8 mouse cellular contexts compared by ENCODE assay signal in the genomic region with DNA sequence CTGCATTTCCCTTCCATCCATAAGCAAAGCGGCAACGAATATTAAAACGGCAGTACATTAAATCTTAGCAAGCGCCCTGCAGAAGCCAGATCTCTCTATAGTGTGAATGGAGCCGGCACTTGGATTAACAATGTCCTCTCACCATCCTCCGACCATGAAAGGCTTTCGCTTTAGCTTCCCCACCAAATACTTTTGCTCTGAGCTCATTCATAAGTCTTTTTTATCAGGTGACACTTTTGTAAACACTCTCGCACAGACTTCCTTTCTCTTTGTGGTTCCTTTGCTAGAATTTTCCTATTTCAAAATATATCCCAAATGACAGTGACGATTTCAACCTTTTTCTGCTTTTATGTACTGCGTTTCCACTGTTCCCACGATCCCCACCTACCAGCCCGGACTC. TPM values are rescaled to one million over a fixed set of nuclear protein-coding genes. Genes with fewer than 3 reads are reported as not detected.
DNase-seq lines count a peak whose midpoint lies in the region; ATAC-seq and TF ChIP-seq lines count a peak whose summit lies in the region.

No protein-coding gene starts in this region.

- no peaks in the 10 kb centered on the region for H3K27me3 ChIP-seq in kidney, postnatal 0 days (ENCODE audit: insufficient read depth, low read length)
- peaks cover 17% of the 10 kb centered on the region for H3K27me3 ChIP-seq in intestine, embryonic 14.5 days (replicated peaks; ENCODE audit: control insufficient read depth, insufficient read depth, low read length)
- H3K27me3 ChIP-seq in myocyte (ENCODE audit: control insufficient read depth, insufficient read depth, insufficient read length): peaks cover 32% of the 10 kb centered on the region

- DNase-seq in kidney, postnatal 0 days (ENCODE audit: low spot score): peak; percentile 28
- DNase-seq in kidney, adult 11 months: no peak
- peak; percentile 15 for DNase-seq in embryo, embryonic 11 days
- DNase-seq in intestine, embryonic 14.5 days (ENCODE audit: low spot score): no peak
- DNase-seq in thymus, adult 18-20 months: no peak
- no peak for DNase-seq in frontal cortex, postnatal 14 days (ENCODE audit: low spot score in 2 of 2)

- no peak overlapping the region for H3K27ac ChIP-seq in kidney, postnatal 0 days
- H3K27ac ChIP-seq in intestine, embryonic 14.5 days (ENCODE audit: low read depth): no peak overlapping the region

- no peak for ATAC-seq in kidney, postnatal 0 days (replicated peaks; ENCODE audit: low FRiP score, low read depth)
- ATAC-seq in intestine, embryonic 14.5 days (replicated peaks; ENCODE audit: low FRiP score, low TSS enrichment, low read depth): no peak
- no peak for ATAC-seq in megakaryocyte progenitor cell, adult 5-6 weeks (replicated peaks; ENCODE audit: poor library complexity)

- H3K4me1 ChIP-seq in kidney, postnatal 0 days (replicated peaks; ENCODE audit: insufficient read depth, low read length): no peaks in the 10 kb centered on the region
- H3K4me1 ChIP-seq in intestine, embryonic 14.5 days (replicated peaks; ENCODE audit: control insufficient read depth, insufficient read depth, low read length): no peaks in the 10 kb centered on the region

- no peak for TF ChIP-seq POLR2A in myocyte (IDR thresholded peaks at IDR 0.05; ENCODE audit: insufficient read length, low read depth)

- H3ac ChIP-seq in myocyte (ENCODE audit: control insufficient read depth, insufficient read length): no peak overlapping the region

- H3K9ac ChIP-seq in kidney, postnatal 0 days (ENCODE audit: low read depth, low read length): no peak overlapping the region
- H3K9ac ChIP-seq in intestine, embryonic 14.5 days (ENCODE audit: low read length): no peak overlapping the region

- TF ChIP-seq CTCF in kidney, postnatal 0 days (IDR thresholded peaks at IDR 0.05; ENCODE audit: low read depth): no peak

- peak overlapping the region; percentile 43 for H3K4me3 ChIP-seq in kidney, postnatal 0 days (replicated peaks; ENCODE audit: low read depth, low read length)
- H3K4me3 ChIP-seq in intestine, embryonic 14.5 days (ENCODE audit: low read depth, low read length): peak overlapping the region; percentile 42
- peak overlapping the region; percentile 15 for H3K4me3 ChIP-seq in myocyte

- peak overlapping the region; percentile 76 for H3K4me2 ChIP-seq in kidney, postnatal 0 days (ENCODE audit: low read length)
- peak overlapping the region; percentile 71 for H3K4me2 ChIP-seq in intestine, embryonic 14.5 days (ENCODE audit: low read length)
- peak overlapping the region; percentile 74 for H3K4me2 ChIP-seq in myocyte (ENCODE audit: low read depth)

- H3K79me2 ChIP-seq in myocyte (ENCODE audit: control insufficient read depth, insufficient read depth): no peaks in the 10 kb centered on the region

- H3K9me3 ChIP-seq in kidney, postnatal 0 days (replicated peaks; ENCODE audit: low read length): no peaks in the 10 kb centered on the region
- H3K9me3 ChIP-seq in intestine, embryonic 14.5 days (ENCODE audit: control insufficient read depth, low read length): no peaks in the 10 kb centered on the region

- no peaks in the 10 kb centered on the region for H3K36me3 ChIP-seq in kidney, postnatal 0 days (ENCODE audit: insufficient read depth, low read length)
- H3K36me3 ChIP-seq in intestine, embryonic 14.5 days (ENCODE audit: control insufficient read depth, insufficient read depth, low read length): no peaks in the 10 kb centered on the region
- no peaks in the 10 kb centered on the region for H3K36me3 ChIP-seq in myocyte (ENCODE audit: control insufficient read depth, insufficient read depth)

- WGBS in kidney, postnatal 0 days: 17% methylated on average over 12 of the region's 12 CpGs
- 8% methylated on average over 12 of the region's 12 CpGs for WGBS in intestine, embryonic 14.5 days

TF ChIP-seq in myocyte, 11 proteins besides CTCF, POLR2A, EP300 and RAD21:
- TF ChIP-seq MYOD1 (IDR thresholded peaks at IDR 0.05; ENCODE audit: control insufficient read depth in 1 of 3, insufficient read length in 2 of 3, low read depth in 2 of 3): no peak
- TF ChIP-seq E2F4 (IDR thresholded peaks at IDR 0.05; ENCODE audit: insufficient read depth): no peak
- no peak for TF ChIP-seq REST (IDR thresholded peaks at IDR 0.05; ENCODE audit: insufficient read depth, insufficient read length)
- TF ChIP-seq POLR2AphosphoS2 (IDR thresholded peaks at IDR 0.05; ENCODE audit: insufficient read length, low read depth): no peak
- TF ChIP-seq MYOG (IDR thresholded peaks at IDR 0.05; ENCODE audit: control insufficient read depth in 1 of 3, insufficient read depth in 1 of 3, insufficient read length in 2 of 3, low read depth in 2 of 3): no peak
- no peak for TF ChIP-seq CEBPB (IDR thresholded peaks at IDR 0.05; ENCODE audit: insufficient read depth, poor library complexity, severe bottlenecking)
- TF ChIP-seq USF1 (IDR thresholded peaks at IDR 0.05; ENCODE audit: low read depth): no peak
- TF ChIP-seq TCF3 (IDR thresholded peaks at IDR 0.05; ENCODE audit: insufficient read length, low read depth): no peak
- TF ChIP-seq MAX (IDR thresholded peaks at IDR 0.05; ENCODE audit: low read depth): no peak
- no peak for TF ChIP-seq TCF12 (IDR thresholded peaks at IDR 0.05; ENCODE audit: insufficient read depth, poor library complexity, severe bottlenecking)
- TF ChIP-seq SRF (IDR thresholded peaks at IDR 0.05; ENCODE audit: control insufficient read depth, insufficient read length, low read depth): no peak

RNA-seq across cellular contexts. Expression of a gene that starts 23.1 kb away (rescaled TPM):
- not detected in 2 replicates for polyA plus RNA-seq in kidney, postnatal 0 days (2015; fragmentation: Nextera tagmentation; extraction: Ambion mirVana)
- polyA plus RNA-seq in intestine, embryonic 14.5 days (2014; fragmentation: Nextera tagmentation; extraction: Ambion mirVana): not detected in 2 replicates
- not detected for polyA plus RNA-seq in myocyte (2012; fragmentation: generic; extraction: Trizol)
- not detected in 2 replicates for total RNA-seq in megakaryocyte progenitor cell, adult 5-6 weeks (2015)
- 0.25 TPM in 1 of 2 replicates, not detected in the other for total RNA-seq in megakaryocyte progenitor cell, adult 5-6 weeks (2017)

RNA-seq across cellular contexts. Expression of a gene that starts 45.3 kb away (rescaled TPM):
- polyA plus RNA-seq in kidney, postnatal 0 days (2015; fragmentation: Nextera tagmentation; extraction: Ambion mirVana): not detected in 2 replicates
- polyA plus RNA-seq in intestine, embryonic 14.5 days (2014; fragmentation: Nextera tagmentation; extraction: Ambion mirVana): not detected in 2 replicates
- not detected for polyA plus RNA-seq in myocyte (2012; fragmentation: generic; extraction: Trizol)
- total RNA-seq in megakaryocyte progenitor cell, adult 5-6 weeks (2015): not detected in 2 replicates
- not detected in 2 replicates for total RNA-seq in megakaryocyte progenitor cell, adult 5-6 weeks (2017)

Comparison
In these comparisons a context has a peak if more than half of its experiments do, and no peak if none do; other contexts are left out.
1. DNase-seq: peak in kidney, postnatal 0 days (single experiment) and embryo, embryonic 11 days (single experiment); none in kidney, adult 11 months (single experiment), intestine, embryonic 14.5 days (single experiment), thymus, adult 18-20 months (0 of 2) and frontal cortex, postnatal 14 days (0 of 2).
2. Peak in every context shown above with its lines, with median percentiles within 50 percentile points of each other: H3K4me2 ChIP-seq and H3K4me3 ChIP-seq.